Mouse (Mus musculus): Measurements from ENCODE around the gene B4galnt1. TPM values are rescaled to one million over a fixed set of nuclear protein-coding genes. Genes with fewer than 3 reads are reported as not detected.
"Not testable (repeated sequence)": the region's sequence is repeated elsewhere in the genome, so short reads cannot be mapped to it uniquely, and the experiment has no call there.

B4galnt1 gene
- 100 to 1,000 TPM in 1 of 2 experiments, 10 to 100 TPM in 1; 99.8 to 109 TPM for total RNA-seq (2021)

GRCm38 (mm10) chr10:127164631-127165353 lies at the start of gene B4galnt1:
Gene B4galnt1, plus strand, starts transcription at chr10:127165225.
- intact Hi-C loops (cut with DNase I) = loop anchor here (5.0 kb wide), 1 partner anchor 42 kb away; the partner anchor contains the start of gene Os9
- DNase-seq = peak; percentile 81

- intact Hi-C loops (cut with DNase I) = no loop called here
These were observed 46.6 kb upstream of the B4galnt1 start for GRCm38 (mm10) chr10:127118470-127118869.

GRCm38 (mm10) chr10:127119229-127119628 lies 45.8 kb upstream of the B4galnt1 start:
- intact Hi-C loops (cut with DNase I) = no loop called here
- DNase-seq = no peak

More at GRCm38 (mm10) chr10:127118470-127118869, 46.6 kb upstream of the B4galnt1 start:
- no peak for DNase-seq

GRCm38 (mm10) chr10:127120301-127121065 lies 44.5 kb upstream of the B4galnt1 start:
- peak; percentile 29 for DNase-seq
- intact Hi-C loops (cut with DNase I) = loop anchor here (5.0 kb wide), 1 partner anchor 47 kb away; the partner anchor contains the start of gene B4galnt1

GRCm38 (mm10) chr10:127121066-127121477 lies 44.0 kb upstream of the B4galnt1 start, which contains the start of gene Os9:
Gene Os9, minus strand, starts transcription at chr10:127121131.
- DNase-seq = peak; percentile 98
- intact Hi-C loops (cut with DNase I) = loop anchor here (5.0 kb wide), 1 partner anchor 46 kb away; the partner anchor contains the start of gene B4galnt1

GRCm38 (mm10) chr10:127122018-127122417 lies 43.0 kb upstream of the B4galnt1 start:
- no peak for DNase-seq
- intact Hi-C loops (cut with DNase I) = loop anchor here (5.0 kb wide), 1 partner anchor 45 kb away; the partner anchor contains the start of gene B4galnt1

- intact Hi-C loops (cut with DNase I) = loop anchor here (5.0 kb wide), 1 partner anchor 44 kb away; the partner anchor contains the start of gene B4galnt1
- DNase-seq = peak; percentile 23
These were observed 42.1 kb upstream of the B4galnt1 start for GRCm38 (mm10) chr10:127122784-127123435.

GRCm38 (mm10) chr10:127123436-127123805 lies 41.6 kb upstream of the B4galnt1 start:
- intact Hi-C loops (cut with DNase I) = loop anchor here (5.0 kb wide), 1 partner anchor 44 kb away; the partner anchor contains the start of gene B4galnt1
- DNase-seq = peak; percentile 66

- DNase-seq = peak; percentile 31
- intact Hi-C loops (cut with DNase I) = no loop called here
These were observed 39.6 kb upstream of the B4galnt1 start for GRCm38 (mm10) chr10:127125210-127126001.

- intact Hi-C loops (cut with DNase I) = no loop called here
- DNase-seq = no peak
These were observed 38.4 kb upstream of the B4galnt1 start for GRCm38 (mm10) chr10:127126579-127126978.

- intact Hi-C loops (cut with DNase I) = no loop called here
- no peak for DNase-seq
These were observed 37.2 kb upstream of the B4galnt1 start for GRCm38 (mm10) chr10:127127711-127128279.

- DNase-seq = no peak
- intact Hi-C loops (cut with DNase I) = no loop called here
These were observed 35.6 kb upstream of the B4galnt1 start for GRCm38 (mm10) chr10:127129431-127129830.

- DNase-seq = no peak
- intact Hi-C loops (cut with DNase I) = no loop called here
These were observed 32.6 kb upstream of the B4galnt1 start for GRCm38 (mm10) chr10:127132469-127132868.

- intact Hi-C loops (cut with DNase I); DNase-seq: not testable (repeated sequence)
These were observed 30.5 kb upstream of the B4galnt1 start for GRCm38 (mm10) chr10:127134394-127135035.

GRCm38 (mm10) chr10:127135118-127135836 lies 29.7 kb upstream of the B4galnt1 start:
- DNase-seq = no peak
- intact Hi-C loops (cut with DNase I) = no loop called here

- intact Hi-C loops (cut with DNase I) = no loop called here
- no peak for DNase-seq
These were observed 28.5 kb upstream of the B4galnt1 start for GRCm38 (mm10) chr10:127136510-127136909.

GRCm38 (mm10) chr10:127137896-127138295 lies 27.1 kb upstream of the B4galnt1 start:
- DNase-seq = no peak
- intact Hi-C loops (cut with DNase I) = no loop called here
